Mouse (Mus musculus) heart, embryonic 14.5 days (tissue): ENCODE measurements around the gene Lca5. TPM values are rescaled to one million over a fixed set of nuclear protein-coding genes. Genes with fewer than 3 reads are reported as not detected.

Experiments
- ATAC-seq: fragments of 200-750 bp; cut with Nextera tagmentation; 2 replicates; pipeline ENCODE4 v1.8.0; 2017; ENCODE audit warnings: low read depth, moderate TSS enrichment; ENCODE audit not compliant: insufficient number of reproducible peaks, insufficient read depth, low FRiP score
- H3K27ac ChIP-seq, 2 experiments: fragments of 200-500 bp in 1 of 2; fragments of 300-500 bp in 1 of 2; sonication (generic) in 1 of 2; replicated peaks in 1 of 2; 2 replicates each; pipeline ENCODE4 v1.5.1; 2012 to 2014; ENCODE audit warnings: low read depth in 2 of 2, low read length in 2 of 2, control low read depth in 1 of 2, mild to moderate bottlenecking in 1 of 2, mixed read lengths in 1 of 2; ENCODE audit not compliant: control insufficient read depth in 1 of 2, insufficient read depth in 1 of 2
- H3K27me3 ChIP-seq: fragments of 300-500 bp; sonication (generic); 2 replicates; pipeline ENCODE4 v1.6.1; 2014; ENCODE audit warnings: mild to moderate bottlenecking, low read length, control low read depth; ENCODE audit not compliant: control insufficient read depth, insufficient read depth
- H3K36me3 ChIP-seq: fragments of 300-500 bp; sonication (generic); 2 replicates; pipeline ENCODE4 v1.6.1; 2014; ENCODE audit warnings: mild to moderate bottlenecking, control low read depth, low read length, mixed read lengths; ENCODE audit not compliant: control insufficient read depth, insufficient read depth
- H3K4me1 ChIP-seq, 2 experiments: fragments of 200-500 bp in 1 of 2; fragments of 300-500 bp in 1 of 2; sonication (generic) in 1 of 2; 2 replicates each; pipeline ENCODE4 v1.6.1; 2012 to 2014; ENCODE audit warnings: low read length in 2 of 2, control low read depth in 1 of 2, mixed read lengths in 1 of 2; ENCODE audit not compliant: control insufficient read depth in 2 of 2, insufficient read depth in 2 of 2
- H3K4me2 ChIP-seq: fragments of 300-500 bp; sonication (generic); 2 replicates; pipeline ENCODE4 v1.6.1; 2014; ENCODE audit warnings: mild to moderate bottlenecking, low read length
- H3K4me3 ChIP-seq, 2 experiments: fragments of 200-500 bp in 1 of 2; fragments of 300-500 bp in 1 of 2; sonication (generic) in 1 of 2; 2 replicates each; pipeline ENCODE4 v1.5.1; 2012 to 2014; ENCODE audit warnings: low read length in 2 of 2, mild to moderate bottlenecking in 2 of 2, control low read depth in 1 of 2, low read depth in 1 of 2, moderate library complexity in 1 of 2; ENCODE audit not compliant: control insufficient read depth in 1 of 2, insufficient read depth in 1 of 2
- H3K9ac ChIP-seq: fragments of 300-500 bp; sonication (generic); 2 replicates; pipeline ENCODE4 v1.6.1; 2014; ENCODE audit warnings: mild to moderate bottlenecking, low read length
- H3K9me3 ChIP-seq: fragments of 300-500 bp; sonication (generic); 2 replicates; pipeline ENCODE4 v1.6.1; 2016; ENCODE audit warnings: low read length, control low read depth; ENCODE audit not compliant: control insufficient read depth
- WGBS: fragments of 180-500 bp; shearing (Covaris S2); extraction: QIAGEN DNeasy Blood & Tissue Kit; methylation state at CpG from one replicate; pipeline ENCODE4 v1.1.7; 2014; 5-methylcytosine and 5-hydroxymethylcytosine counted together
- polyA plus RNA-seq: library from polyadenylated mRNA; unstranded; fragments of >200 nt; fragmentation: Nextera tagmentation; extraction: Ambion mirVana; gene quantifications from 2 replicates; pipeline ENCODE4 v1.2.1, GENCODE M21; 2014

Lca5 gene
- polyA plus RNA-seq, 1 experiment from 2014 or later = 14.6 TPM

DNA sequence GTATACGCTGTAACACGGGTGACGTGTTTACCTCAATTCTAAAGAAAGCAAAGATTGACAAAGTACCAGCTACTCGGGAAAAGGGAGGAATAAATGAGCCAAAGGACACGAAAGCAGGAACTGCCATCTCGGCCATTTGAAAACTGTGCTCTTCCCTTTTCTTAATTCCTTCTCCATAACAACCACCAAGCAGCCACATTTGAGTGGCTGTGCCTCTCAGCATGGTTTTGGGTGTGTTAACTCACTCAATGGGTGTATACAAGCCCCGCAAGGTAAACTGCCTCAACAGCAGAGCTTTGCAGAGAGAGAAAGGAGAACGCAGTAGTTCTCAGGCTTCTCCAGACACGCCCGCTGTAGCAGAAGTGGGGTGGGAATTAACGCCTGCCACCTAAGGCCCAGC, 48.9 kb downstream of the Lca5 start:
- no peaks in the 10 kb centered on the region for H3K9me3 ChIP-seq
- no peak overlapping the region for H3K4me2 ChIP-seq
- no peak overlapping the region for H3K9ac ChIP-seq
- H3K4me3 ChIP-seq = no peak overlapping the region
- no peak overlapping the region for H3K27ac ChIP-seq
- WGBS = 89% methylated on average over 11 of the region's 11 CpGs
- H3K4me1 ChIP-seq = no peaks in the 10 kb centered on the region
- H3K27me3 ChIP-seq = no peaks in the 10 kb centered on the region
- peaks cover 25% of the 10 kb centered on the region for H3K36me3 ChIP-seq
- no peak for ATAC-seq

DNA sequence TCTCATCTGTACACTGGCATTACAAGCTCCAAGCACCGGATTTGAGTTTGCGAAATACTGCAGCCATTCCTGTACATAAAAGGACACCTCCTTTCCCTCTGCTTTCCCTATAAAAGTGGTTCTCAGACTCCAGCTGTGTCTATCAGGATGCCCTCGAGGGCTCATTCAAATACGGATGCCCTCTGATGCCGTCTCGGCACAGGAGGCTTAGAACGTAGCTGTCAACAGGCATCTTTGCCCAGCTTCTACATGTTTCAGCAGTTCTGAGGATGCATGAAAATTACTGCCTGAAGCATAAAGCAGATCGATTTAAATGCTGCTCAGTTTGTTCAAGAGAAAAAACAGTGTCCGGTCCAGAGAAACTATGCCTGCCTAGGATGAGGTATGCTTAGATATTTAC, 51.4 kb downstream of the Lca5 start:
- no peaks in the 10 kb centered on the region for H3K9me3 ChIP-seq
- no peak overlapping the region for H3K9ac ChIP-seq
- no peak for ATAC-seq
- H3K4me3 ChIP-seq = no peak overlapping the region
- H3K27ac ChIP-seq = no peak overlapping the region
- no peaks in the 10 kb centered on the region for H3K27me3 ChIP-seq
- H3K36me3 ChIP-seq = peaks cover 9% of the 10 kb centered on the region
- WGBS = 71% methylated on average over 9 of the region's 9 CpGs
- peaks cover 4 to 5% of the 10 kb centered on the region in 2 experiments; a peak in 3 of 4 replicates for H3K4me1 ChIP-seq
- H3K4me2 ChIP-seq = no peak overlapping the region

GRCm38 (mm10) chr9:83386264-83386855, 54.6 kb downstream of the Lca5 start:
- Histone ChIP-seq H3K9ac (no peak overlapping the region), H3K27me3 (no peaks in the 10 kb centered on the region), H3K4me2 (no peak overlapping the region), H3K9me3 (no peaks in the 10 kb centered on the region), H3K27ac (no peak overlapping the region), H3K36me3 (no peaks in the 10 kb centered on the region), H3K4me3 (no peak overlapping the region), H3K4me1 (peaks cover 4 to 5% of the 10 kb centered on the region in 2 experiments; a peak in 3 of 4 replicates)
- ATAC-seq = no peak
- 63% methylated on average over 5 of the region's 5 CpGs for WGBS

DNA sequence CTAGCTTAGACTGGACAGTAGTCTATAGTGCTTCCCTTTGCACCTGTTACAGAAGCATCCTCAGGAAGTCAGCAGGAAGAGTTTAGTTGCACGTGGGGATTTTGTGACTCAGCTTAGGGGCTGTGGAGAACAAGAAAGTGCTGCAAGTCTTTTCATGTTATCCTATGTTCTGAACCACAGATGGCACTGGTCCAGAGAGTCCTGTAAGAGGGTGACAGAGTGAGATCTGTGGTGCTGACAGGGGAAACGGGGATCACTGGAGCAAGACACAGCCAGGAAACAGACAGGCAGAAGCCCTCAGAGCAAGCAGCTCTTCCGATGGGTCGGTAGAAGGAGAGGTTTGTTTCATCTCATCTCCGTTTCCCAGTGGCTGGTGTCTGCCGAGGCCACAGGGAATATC, 55.6 kb downstream of the Lca5 start:
- Histone ChIP-seq H3K27ac (no peak overlapping the region), H3K4me2 (no peak overlapping the region), H3K36me3 (no peaks in the 10 kb centered on the region), H3K9me3 (no peaks in the 10 kb centered on the region), H3K4me3 (no peak overlapping the region), H3K4me1 (peaks cover 4 to 5% of the 10 kb centered on the region in 2 experiments; a peak in 3 of 4 replicates), H3K27me3 (no peaks in the 10 kb centered on the region), H3K9ac (no peak overlapping the region)
- WGBS = 19% methylated on average over 6 of the region's 6 CpGs
- no peak for ATAC-seq

DNA sequence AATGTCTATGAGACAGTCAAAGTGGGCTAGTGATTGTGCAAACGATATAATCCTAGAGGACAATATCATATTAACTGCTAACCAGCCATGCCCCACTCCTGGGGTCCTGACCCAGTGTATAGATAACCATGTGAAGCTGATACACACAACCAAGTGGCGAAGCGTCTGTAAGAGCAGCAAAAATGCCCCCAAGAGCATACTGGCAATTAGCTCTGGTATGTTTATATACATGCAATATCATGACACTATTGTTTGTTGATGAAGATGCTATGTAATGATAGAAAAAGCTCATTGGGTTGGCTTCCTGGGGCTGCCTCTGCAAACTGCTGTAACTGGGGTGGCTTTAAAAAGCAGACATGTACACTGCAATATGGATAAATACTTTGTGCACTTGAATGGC, 57.7 kb downstream of the Lca5 start:
- Histone ChIP-seq H3K36me3 (no peaks in the 10 kb centered on the region), H3K9ac (no peak overlapping the region), H3K27ac (no peak overlapping the region), H3K27me3 (no peaks in the 10 kb centered on the region), H3K4me3 (no peak overlapping the region), H3K4me2 (no peak overlapping the region), H3K4me1 (peaks cover 4 to 5% of the 10 kb centered on the region in 2 experiments; a peak in 3 of 4 replicates), H3K9me3 (no peaks in the 10 kb centered on the region)
- WGBS = 69% methylated on average over 3 of the region's 3 CpGs
- no peak for ATAC-seq

DNA sequence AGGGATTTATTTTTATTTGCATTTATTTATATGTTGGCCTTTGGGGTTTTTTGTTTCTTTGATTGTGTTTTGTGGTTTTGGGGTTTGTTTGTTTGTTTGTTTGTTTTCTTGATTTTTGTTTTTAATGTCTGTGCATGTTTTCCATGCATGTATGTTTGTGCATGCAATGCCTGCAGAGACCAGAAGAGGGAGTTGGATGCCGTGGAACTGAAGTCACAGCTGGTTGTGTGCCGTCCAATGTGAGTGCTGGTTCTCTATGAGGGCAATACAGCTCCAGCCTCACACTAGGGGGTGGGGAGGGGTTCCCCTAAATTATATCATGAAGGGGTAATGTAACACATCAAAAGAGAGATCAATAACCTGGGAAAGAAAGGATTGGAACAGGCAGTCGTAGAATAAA, 58.2 kb downstream of the Lca5 start:
- Histone ChIP-seq H3K36me3 (no peaks in the 10 kb centered on the region), H3K9ac (no peak overlapping the region), H3K4me2 (no peak overlapping the region), H3K9me3 (no peaks in the 10 kb centered on the region), H3K4me1 (peaks cover 4 to 5% of the 10 kb centered on the region in 2 experiments; a peak in 3 of 4 replicates), H3K4me3 (no peak overlapping the region), H3K27ac (no peak overlapping the region), H3K27me3 (no peaks in the 10 kb centered on the region)
- no peak for ATAC-seq
- 65% methylated on average over 3 of the region's 3 CpGs for WGBS

DNA sequence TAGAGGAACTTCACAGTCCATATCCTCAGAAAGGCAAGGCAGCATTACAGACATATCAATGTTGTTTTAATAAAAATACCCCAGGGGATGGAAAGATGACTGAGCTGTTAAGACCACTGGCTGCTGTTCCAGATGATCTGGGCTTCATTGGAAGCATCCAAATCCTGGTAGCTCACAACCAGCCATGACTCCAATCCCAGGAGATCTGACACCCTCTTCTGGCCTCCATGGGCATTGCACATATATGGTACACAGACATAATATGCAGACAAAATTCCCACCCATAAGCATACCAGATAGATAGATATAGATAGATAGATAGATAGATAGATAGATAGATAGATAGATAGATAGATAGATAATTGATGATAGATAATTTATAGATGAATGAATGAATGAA, 59.6 kb downstream of the Lca5 start:
- no peaks in the 10 kb centered on the region for H3K9me3 ChIP-seq
- H3K4me1 ChIP-seq = peaks cover 4 to 5% of the 10 kb centered on the region in 2 experiments; a peak in 3 of 4 replicates
- no peak overlapping the region for H3K9ac ChIP-seq
- H3K27me3 ChIP-seq = no peaks in the 10 kb centered on the region
- H3K27ac ChIP-seq = no peak overlapping the region
- no peak overlapping the region for H3K4me2 ChIP-seq
- no peak overlapping the region for H3K4me3 ChIP-seq
- no peaks in the 10 kb centered on the region for H3K36me3 ChIP-seq
- ATAC-seq = no peak

GRCm38 (mm10) chr9:83379661-83380060, 61.3 kb downstream of the Lca5 start:
- Histone ChIP-seq H3K9me3 (no peaks in the 10 kb centered on the region), H3K4me3 (no peak overlapping the region), H3K4me1 (no peaks in the 10 kb centered on the region; a peak in 1 of 4 replicates), H3K4me2 (no peak overlapping the region), H3K27ac (no peak overlapping the region), H3K36me3 (no peaks in the 10 kb centered on the region), H3K9ac (no peak overlapping the region), H3K27me3 (no peaks in the 10 kb centered on the region)
- no peak for ATAC-seq
- 76% methylated on average over 10 of the region's 10 CpGs for WGBS
